In genomic region chr13:63096764-63097163, GRCm38 (mm10) we compare ENCODE assay signal across 10 mouse cellular contexts.
A peak's percentile ranks its signal among the peaks of the same experiment; 100 is the strongest.
DNase-seq lines count a peak whose midpoint lies in the region; ATAC-seq lines count a peak whose summit lies in the region.
"Had no signal": no experiment of that assay in that cellular context is flagged by ENCODE, and none has a peak within 500 bp of the region (broad histone marks: within the 10 kb centered on the region; RNA-seq: fewer than 3 reads in every experiment).

No protein-coding gene starts in this region.

- no peaks in the 10 kb centered on the region for H3K9me3 ChIP-seq in kidney, embryonic 14.5 days (ENCODE audit: control insufficient read depth, low read length)
- H3K9me3 ChIP-seq in lung, embryonic 15.5 days: no peaks in the 10 kb centered on the region

- no peak overlapping the region for H3K4me3 ChIP-seq in kidney, embryonic 14.5 days (ENCODE audit: low read length)
- H3K4me3 ChIP-seq in lung, embryonic 15.5 days: no peak overlapping the region

- H3K4me2 ChIP-seq in kidney, embryonic 14.5 days (replicated peaks; ENCODE audit: low read depth, low read length): no peak overlapping the region
- no peak overlapping the region; the same call in 1 of the 2 replicates for H3K4me2 ChIP-seq in lung, embryonic 15.5 days

- H3K27ac ChIP-seq in kidney, embryonic 14.5 days (ENCODE audit: low read depth, low read length): no peak overlapping the region
- peak overlapping the region; percentile 83 for H3K27ac ChIP-seq in lung, embryonic 15.5 days
- H3K27ac ChIP-seq: macrophage had no signal

- H3K27me3 ChIP-seq in kidney, embryonic 14.5 days (ENCODE audit: control insufficient read depth, insufficient read depth, low read length): no peaks in the 10 kb centered on the region
- no peaks in the 10 kb centered on the region for H3K27me3 ChIP-seq in lung, embryonic 15.5 days

- H3K4me1 ChIP-seq in kidney, embryonic 14.5 days (ENCODE audit: control insufficient read depth, insufficient read depth, low read length): peaks cover 6% of the 10 kb centered on the region; the same call in 1 of the 2 replicates
- H3K4me1 ChIP-seq in lung, embryonic 15.5 days: peaks cover 48% of the 10 kb centered on the region

- H3K36me3 ChIP-seq in kidney, embryonic 14.5 days (ENCODE audit: control insufficient read depth, insufficient read depth, low read length): no peaks in the 10 kb centered on the region
- no peaks in the 10 kb centered on the region for H3K36me3 ChIP-seq in lung, embryonic 15.5 days

- H3K9ac ChIP-seq in kidney, embryonic 14.5 days (ENCODE audit: low read depth, low read length): no peak overlapping the region
- no peak overlapping the region for H3K9ac ChIP-seq in lung, embryonic 15.5 days

- peak; percentile 21 to 30 for DNase-seq in cerebellum, adult 18-20 months
- DNase-seq in cerebellum, postnatal 25 days: no peak
- DNase-seq in cerebellum, postnatal 10 days: peak; percentile 15 to 27
- DNase-seq in thymus, postnatal 14 days: no peak
- no peak for DNase-seq in urinary bladder, postnatal 4 days (ENCODE audit: low spot score in 2 of 2)

- 49% methylated on average over 3 of the region's 3 CpGs for WGBS in kidney, embryonic 14.5 days
- 25% methylated on average over 3 of the region's 3 CpGs for WGBS in lung, embryonic 15.5 days

- 0 out of 2 replicates have a peak, but pooled peaks have one; percentile 46 for ATAC-seq in kidney, embryonic 14.5 days (ENCODE audit: low FRiP score, low TSS enrichment)
- peak; percentile 91 for ATAC-seq in lung, embryonic 15.5 days (ENCODE audit: borderline replicate concordance, extremely low read depth, low FRiP score, low TSS enrichment)
- ATAC-seq in monocyte, adult 5-6 weeks (replicated peaks; ENCODE audit: insufficient number of reproducible peaks, low FRiP score, low TSS enrichment, poor library complexity, severe bottlenecking): no peak
- ATAC-seq: forebrain, embryonic 14.5 days had no signal

Comparison
In these comparisons a context has a peak if more than half of its experiments do, and no peak if none do; other contexts are left out.
1. DNase-seq: peak in cerebellum, adult 18-20 months (2 of 2) and cerebellum, postnatal 10 days (2 of 2); none in cerebellum, postnatal 25 days (0 of 2), thymus, postnatal 14 days (single experiment) and urinary bladder, postnatal 4 days (0 of 2).